Mouse (Mus musculus) CH12.LX (cell line): ENCODE results near the gene Wdcp.

Experiments
- NELFE ChIP-seq: IDR thresholded peaks from 2 replicates; pipeline ENCODE4 v1.6.1; 2011; ENCODE audit warnings: low read depth, low read length, improper control_type of control experiment
- NRF1 ChIP-seq: IDR thresholded peaks from 2 replicates; pipeline ENCODE4 v1.6.1; 2014; ENCODE audit warnings: low read depth, mild to moderate bottlenecking, inconsistent platforms, low read length, improper control_type of control experiment, moderate library complexity
- ZNF384 ChIP-seq: IDR thresholded peaks from 2 replicates; pipeline ENCODE4 v1.6.1; 2012; ENCODE audit warnings: low read depth, low read length, improper control_type of control experiment, inconsistent platforms

GRCm38 (mm10) chr12:4875623-4876022, 32.5 kb downstream of the Wdcp start:
- TF ChIP-seq NELFE (no peak), ZNF384 (no peak), NRF1 (no peak)
